Mouse (Mus musculus) forebrain, embryonic 12.5 days (tissue): ENCODE measurements around the gene 6430571L13Rik. TPM values are rescaled to one million over a fixed set of nuclear protein-coding genes. Genes with fewer than 3 reads are reported as not detected.
"Not testable (repeated sequence)": the region's sequence is repeated elsewhere in the genome, so short reads cannot be mapped to it uniquely, and the experiment has no call there.

Experiments
- ATAC-seq: fragments of 200-750 bp; cut with Nextera tagmentation; 2 replicates; pipeline ENCODE4 v1.8.0; 2017; ENCODE audit warnings: moderate TSS enrichment; ENCODE audit not compliant: low FRiP score
- H3K27ac ChIP-seq: fragments of 300-500 bp; sonication (generic); 2 replicates; pipeline ENCODE4 v1.5.1; 2016; ENCODE audit warnings: mild to moderate bottlenecking
- H3K27me3 ChIP-seq: fragments of 300-500 bp; sonication (generic); 2 replicates; pipeline ENCODE4 v1.6.1; 2016; ENCODE audit warnings: mild to moderate bottlenecking
- H3K36me3 ChIP-seq: fragments of 300-500 bp; sonication (generic); replicated peaks from 2 replicates; pipeline ENCODE4 v1.6.1; 2016; ENCODE audit warnings: mild to moderate bottlenecking
- H3K4me1 ChIP-seq: fragments of 300-500 bp; sonication (generic); 2 replicates; pipeline ENCODE4 v1.6.1; 2016
- H3K4me2 ChIP-seq: fragments of 300-500 bp; sonication (generic); 2 replicates; pipeline ENCODE4 v1.6.1; 2016; ENCODE audit warnings: mild to moderate bottlenecking, moderate library complexity
- H3K4me3 ChIP-seq: fragments of 300-500 bp; sonication (generic); replicated peaks from 2 replicates; pipeline ENCODE4 v1.5.1; 2016; ENCODE audit warnings: mild to moderate bottlenecking
- H3K9ac ChIP-seq: fragments of 300-500 bp; sonication (generic); 2 replicates; pipeline ENCODE4 v1.6.1; 2016; ENCODE audit warnings: mild to moderate bottlenecking
- H3K9me3 ChIP-seq: fragments of 300-500 bp; sonication (generic); 2 replicates; pipeline ENCODE4 v1.6.1; 2016
- WGBS: fragments of 180-500 bp; shearing (Covaris S2); methylation state at CpG from one replicate; pipeline ENCODE4 v1.1.7; 2016; 5-methylcytosine and 5-hydroxymethylcytosine counted together
- polyA plus RNA-seq: library from polyadenylated mRNA; unstranded; fragments of >200 nt; fragmentation: Nextera tagmentation; extraction: Ambion mirVana; gene quantifications from 2 replicates; pipeline ENCODE4 v1.2.1, GENCODE M21; 2016

6430571L13Rik gene
- polyA plus RNA-seq, 1 experiment from 2014 or later, result 2.2 TPM

- Histone ChIP-seq H3K36me3 (peaks cover 19% of the 10 kb centered on the region), H3K4me1 (peaks cover 19% of the 10 kb centered on the region), H3K27me3 (peaks cover 8% of the 10 kb centered on the region), H3K9me3 (no peaks in the 10 kb centered on the region), H3K27ac (no peak overlapping the region), H3K4me2 (no peak overlapping the region), H3K9ac (no peak overlapping the region), H3K4me3 (no peak overlapping the region)
- 92% methylated on average over 30 of the region's 30 CpGs for WGBS
- no peak for ATAC-seq
Observed at GRCm38 (mm10) chr9:107300224-107300973, 40.0 kb upstream of the 6430571L13Rik start.

- WGBS, result 88% methylated on average over 17 of the region's 17 CpGs
- H3K4me3 ChIP-seq, result no peak overlapping the region
- no peak overlapping the region for H3K4me2 ChIP-seq
- no peaks in the 10 kb centered on the region for H3K27me3 ChIP-seq
- no peaks in the 10 kb centered on the region for H3K9me3 ChIP-seq
- H3K27ac ChIP-seq, result no peak overlapping the region
- ATAC-seq, result no peak
- peaks cover 19% of the 10 kb centered on the region for H3K36me3 ChIP-seq
- peaks cover 14% of the 10 kb centered on the region for H3K4me1 ChIP-seq
- no peak overlapping the region for H3K9ac ChIP-seq
Observed at GRCm38 (mm10) chr9:107301554-107302331, 38.7 kb upstream of the 6430571L13Rik start.

- H3K27me3 ChIP-seq, result no peaks in the 10 kb centered on the region
- H3K9me3 ChIP-seq, result no peaks in the 10 kb centered on the region
- H3K4me2 ChIP-seq, result no peak overlapping the region
- H3K9ac ChIP-seq, result no peak overlapping the region
- WGBS, result 88% methylated on average over 7 of the region's 7 CpGs
- peaks cover 6% of the 10 kb centered on the region for H3K4me1 ChIP-seq
- no peak overlapping the region for H3K27ac ChIP-seq
- H3K4me3 ChIP-seq, result no peak overlapping the region
- no peak for ATAC-seq
- H3K36me3 ChIP-seq, result peaks cover 19% of the 10 kb centered on the region
Observed at GRCm38 (mm10) chr9:107302592-107302991, 37.8 kb upstream of the 6430571L13Rik start.

GRCm38 (mm10) chr9:107303121-107303820, 37.1 kb upstream of the 6430571L13Rik start:
- no peak overlapping the region for H3K4me3 ChIP-seq
- no peaks in the 10 kb centered on the region for H3K4me1 ChIP-seq
- H3K36me3 ChIP-seq, result peaks cover 19% of the 10 kb centered on the region
- H3K4me2 ChIP-seq, result no peak overlapping the region
- 83% methylated on average over 9 of the region's 9 CpGs for WGBS
- H3K9ac ChIP-seq, result no peak overlapping the region
- no peaks in the 10 kb centered on the region for H3K27me3 ChIP-seq
- no peak for ATAC-seq
- H3K9me3 ChIP-seq, result no peaks in the 10 kb centered on the region
- no peak overlapping the region for H3K27ac ChIP-seq

GRCm38 (mm10) chr9:107303900-107304299, 36.5 kb upstream of the 6430571L13Rik start:
- Histone ChIP-seq H3K27me3 (no peaks in the 10 kb centered on the region), H3K4me1 (no peaks in the 10 kb centered on the region), H3K9ac (no peak overlapping the region), H3K4me3 (no peak overlapping the region), H3K36me3 (peaks cover 19% of the 10 kb centered on the region), H3K27ac (no peak overlapping the region), H3K9me3 (no peaks in the 10 kb centered on the region), H3K4me2 (no peak overlapping the region)
- 88% methylated on average over 5 of the region's 5 CpGs for WGBS
- no peak for ATAC-seq

- no peak overlapping the region for H3K9ac ChIP-seq
Observed at GRCm38 (mm10) chr9:107304383-107304782, 36.0 kb upstream of the 6430571L13Rik start.

GRCm38 (mm10) chr9:107305012-107305411, 35.4 kb upstream of the 6430571L13Rik start:
- no peak overlapping the region for H3K4me3 ChIP-seq
- no peak overlapping the region for H3K27ac ChIP-seq
- H3K27me3 ChIP-seq, result no peaks in the 10 kb centered on the region
- H3K36me3 ChIP-seq, result peaks cover 19% of the 10 kb centered on the region
- H3K4me1 ChIP-seq, result no peaks in the 10 kb centered on the region
- H3K9ac ChIP-seq, result no peak overlapping the region
- no peak overlapping the region for H3K4me2 ChIP-seq
- H3K9me3 ChIP-seq, result no peaks in the 10 kb centered on the region
- no peak for ATAC-seq
- 84% methylated on average over 4 of the region's 4 CpGs for WGBS

More at GRCm38 (mm10) chr9:107304383-107304782, 36.0 kb upstream of the 6430571L13Rik start:
- H3K4me1 ChIP-seq, result no peaks in the 10 kb centered on the region
- no peaks in the 10 kb centered on the region for H3K9me3 ChIP-seq
- 94% methylated on average over 3 of the region's 3 CpGs for WGBS
- no peak overlapping the region for H3K4me2 ChIP-seq
- ATAC-seq, result no peak
- peaks cover 19% of the 10 kb centered on the region for H3K36me3 ChIP-seq
- no peak overlapping the region for H3K4me3 ChIP-seq
- no peaks in the 10 kb centered on the region for H3K27me3 ChIP-seq
- no peak overlapping the region for H3K27ac ChIP-seq

GRCm38 (mm10) chr9:107305601-107306542, 34.5 kb upstream of the 6430571L13Rik start:
- Histone ChIP-seq H3K4me2 (no peak overlapping the region), H3K27ac (no peak overlapping the region), H3K9me3 (no peaks in the 10 kb centered on the region), H3K27me3 (no peaks in the 10 kb centered on the region), H3K36me3 (peaks cover 12% of the 10 kb centered on the region), H3K9ac (no peak overlapping the region), H3K4me1 (no peaks in the 10 kb centered on the region), H3K4me3 (no peak overlapping the region)
- 72% methylated on average over 13 of the region's 13 CpGs for WGBS
- ATAC-seq, result no peak

- not testable (repeated sequence) for H3K4me1 ChIP-seq, H3K9me3 ChIP-seq, H3K27ac ChIP-seq, H3K36me3 ChIP-seq, H3K27me3 ChIP-seq, H3K4me3 ChIP-seq, ATAC-seq, H3K4me2 ChIP-seq, H3K9ac ChIP-seq
- WGBS, result 90% methylated on average over 1 of the region's 1 CpGs
Observed at GRCm38 (mm10) chr9:107306673-107307072, 33.7 kb upstream of the 6430571L13Rik start.

GRCm38 (mm10) chr9:107307099-107307872, 33.1 kb upstream of the 6430571L13Rik start:
- 88% methylated on average over 11 of the region's 11 CpGs for WGBS
- no peak overlapping the region for H3K9ac ChIP-seq
- H3K27ac ChIP-seq, result no peak overlapping the region
- H3K36me3 ChIP-seq, result no peaks in the 10 kb centered on the region
- ATAC-seq, result no peak
- no peaks in the 10 kb centered on the region for H3K27me3 ChIP-seq
- H3K4me1 ChIP-seq, result no peaks in the 10 kb centered on the region
- no peak overlapping the region for H3K4me2 ChIP-seq
- no peaks in the 10 kb centered on the region for H3K9me3 ChIP-seq
- H3K4me3 ChIP-seq, result no peak overlapping the region

GRCm38 (mm10) chr9:107307886-107308285, 32.5 kb upstream of the 6430571L13Rik start:
- no peaks in the 10 kb centered on the region for H3K36me3 ChIP-seq
- no peaks in the 10 kb centered on the region for H3K9me3 ChIP-seq
- H3K4me3 ChIP-seq, result no peak overlapping the region
- ATAC-seq, result no peak
- H3K4me1 ChIP-seq, result no peaks in the 10 kb centered on the region
- H3K4me2 ChIP-seq, result no peak overlapping the region
- no peak overlapping the region for H3K9ac ChIP-seq
- H3K27me3 ChIP-seq, result no peaks in the 10 kb centered on the region
- 89% methylated on average over 12 of the region's 12 CpGs for WGBS
- no peak overlapping the region for H3K27ac ChIP-seq
